Mouse (Mus musculus) heart, embryonic 12.5 days (tissue): ENCODE measurements at regions not wholly inside any gene's neighbourhood (a gene's known extent, or its start where the extent isn't known, plus 50 kb on each side); places are given as distances from the start of the nearest gene placed in this dataset.
A peak's percentile ranks its signal among the peaks of the same experiment; 100 is the strongest.

Experiments
- ATAC-seq: fragments of 200-750 bp; cut with Nextera tagmentation; 2 replicates; pipeline ENCODE4 v1.8.0; 2017; ENCODE audit warnings: moderate TSS enrichment, moderate library complexity; ENCODE audit not compliant: insufficient number of reproducible peaks, low FRiP score
- H3K27ac ChIP-seq: fragments of 300-500 bp; sonication (generic); 2 replicates; pipeline ENCODE4 v1.5.1; 2016; ENCODE audit warnings: mild to moderate bottlenecking, moderate library complexity; ENCODE audit not compliant: poor library complexity, severe bottlenecking
- H3K27me3 ChIP-seq: fragments of 300-500 bp; sonication (generic); replicated peaks from 2 replicates; pipeline ENCODE4 v1.6.1; 2016; ENCODE audit warnings: mild to moderate bottlenecking, moderate library complexity
- H3K36me3 ChIP-seq: fragments of 300-500 bp; sonication (generic); 2 replicates; pipeline ENCODE4 v1.6.1; 2016; ENCODE audit warnings: mild to moderate bottlenecking, moderate library complexity
- H3K4me1 ChIP-seq: fragments of 300-500 bp; sonication (generic); replicated peaks from 2 replicates; pipeline ENCODE4 v1.6.1; 2016; ENCODE audit warnings: mild to moderate bottlenecking
- H3K4me2 ChIP-seq: fragments of 300-500 bp; sonication (generic); 2 replicates; pipeline ENCODE4 v1.6.1; 2016; ENCODE audit warnings: mild to moderate bottlenecking, moderate library complexity
- H3K4me3 ChIP-seq: fragments of 300-500 bp; sonication (generic); 2 replicates; pipeline ENCODE4 v1.5.1; 2016; ENCODE audit warnings: mild to moderate bottlenecking
- H3K9ac ChIP-seq: fragments of 300-500 bp; sonication (generic); 2 replicates; pipeline ENCODE4 v1.6.1; 2016; ENCODE audit warnings: mild to moderate bottlenecking, moderate library complexity
- H3K9me3 ChIP-seq: fragments of 300-500 bp; sonication (generic); replicated peaks from 2 replicates; pipeline ENCODE4 v1.6.1; 2016; ENCODE audit warnings: mild to moderate bottlenecking, moderate library complexity
- WGBS: fragments of 180-500 bp; shearing (Covaris S2); methylation state at CpG from one replicate; pipeline ENCODE4 v1.1.7; 2016; 5-methylcytosine and 5-hydroxymethylcytosine counted together

DNA sequence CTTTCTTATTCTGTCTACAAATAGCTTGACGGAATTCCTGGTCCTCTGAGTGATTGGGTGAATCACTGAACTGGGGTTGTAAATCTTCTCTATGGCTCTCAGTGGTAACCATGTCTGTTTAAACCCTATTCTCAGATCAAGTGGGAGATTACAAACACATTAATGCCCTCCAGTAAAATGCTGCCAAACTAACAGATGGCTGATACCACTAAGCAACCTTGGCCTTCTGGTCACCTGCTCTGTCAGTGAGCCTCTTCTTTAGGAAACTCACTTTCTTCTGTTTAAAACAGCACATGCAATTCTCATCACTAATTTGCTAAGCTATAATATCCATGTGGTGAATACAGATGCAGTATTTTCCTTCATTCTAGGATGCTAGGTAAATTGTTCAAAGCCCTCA, 210.9 kb upstream of the Tenm2 start:
- ATAC-seq: no peak
- Histone ChIP-seq H3K4me1 (no peaks in the 10 kb centered on the region), H3K9ac (no peak overlapping the region), H3K27me3 (no peaks in the 10 kb centered on the region), H3K4me3 (no peak overlapping the region), H3K9me3 (no peaks in the 10 kb centered on the region), H3K27ac (no peak overlapping the region), H3K4me2 (no peak overlapping the region), H3K36me3 (no peaks in the 10 kb centered on the region)
- 81% methylated on average over 1 of the region's 1 CpGs for WGBS

DNA sequence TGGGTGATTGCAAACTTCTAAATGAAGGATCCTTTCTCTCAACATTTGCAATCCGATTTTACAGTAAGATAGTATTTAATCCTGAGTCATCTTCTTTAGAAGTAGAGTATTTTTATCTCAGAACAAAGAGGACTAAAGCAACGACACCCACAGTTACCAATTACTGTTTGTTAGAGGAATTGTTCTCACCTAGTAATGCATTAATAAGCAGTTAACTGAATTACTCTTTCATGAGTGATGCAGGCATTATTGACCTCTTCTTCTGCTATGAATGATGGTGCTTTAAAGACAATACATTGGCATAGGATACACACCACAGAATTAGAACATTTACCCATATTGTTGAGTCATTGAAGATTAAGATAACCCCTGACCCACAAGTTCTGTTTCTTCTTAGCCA, 207.0 kb upstream of the Tenm2 start:
- no peak overlapping the region for H3K4me2 ChIP-seq
- no peak for ATAC-seq

DNA sequence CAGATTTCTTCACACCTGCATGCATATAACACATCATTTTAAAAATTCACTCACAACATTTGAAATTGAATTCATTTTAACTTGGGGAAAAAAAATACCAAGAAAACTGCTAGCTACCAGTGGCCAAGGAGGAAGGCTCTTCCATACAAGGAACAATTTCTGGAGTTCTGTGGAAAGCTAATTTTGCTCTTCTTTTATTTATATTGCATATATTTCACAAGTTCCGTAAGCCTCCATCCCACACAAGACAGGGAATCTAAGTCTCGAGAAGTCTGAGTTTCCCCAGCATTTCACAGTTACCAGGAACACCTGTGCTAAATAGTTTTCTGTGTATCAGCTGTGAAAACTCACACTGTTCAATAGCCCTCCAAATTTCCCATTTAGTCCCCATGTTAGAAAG, 198.8 kb upstream of the Tenm2 start:
- no peak for ATAC-seq
- WGBS: 83% methylated on average over 2 of the region's 2 CpGs
- no peaks in the 10 kb centered on the region for H3K36me3 ChIP-seq
- H3K9me3 ChIP-seq: no peaks in the 10 kb centered on the region
- no peaks in the 10 kb centered on the region for H3K4me1 ChIP-seq
- H3K27me3 ChIP-seq: no peaks in the 10 kb centered on the region
- H3K27ac ChIP-seq: no peak overlapping the region
- H3K4me2 ChIP-seq: no peak overlapping the region
- no peak overlapping the region for H3K4me3 ChIP-seq
- no peak overlapping the region for H3K9ac ChIP-seq

More for the DNA sequence above, 207.0 kb upstream of the Tenm2 start:
- Histone ChIP-seq H3K27me3 (no peaks in the 10 kb centered on the region), H3K9me3 (no peaks in the 10 kb centered on the region), H3K4me1 (no peaks in the 10 kb centered on the region), H3K36me3 (no peaks in the 10 kb centered on the region), H3K27ac (no peak overlapping the region), H3K4me3 (no peak overlapping the region), H3K9ac (no peak overlapping the region)
- WGBS: 59% methylated on average over 2 of the region's 2 CpGs

DNA sequence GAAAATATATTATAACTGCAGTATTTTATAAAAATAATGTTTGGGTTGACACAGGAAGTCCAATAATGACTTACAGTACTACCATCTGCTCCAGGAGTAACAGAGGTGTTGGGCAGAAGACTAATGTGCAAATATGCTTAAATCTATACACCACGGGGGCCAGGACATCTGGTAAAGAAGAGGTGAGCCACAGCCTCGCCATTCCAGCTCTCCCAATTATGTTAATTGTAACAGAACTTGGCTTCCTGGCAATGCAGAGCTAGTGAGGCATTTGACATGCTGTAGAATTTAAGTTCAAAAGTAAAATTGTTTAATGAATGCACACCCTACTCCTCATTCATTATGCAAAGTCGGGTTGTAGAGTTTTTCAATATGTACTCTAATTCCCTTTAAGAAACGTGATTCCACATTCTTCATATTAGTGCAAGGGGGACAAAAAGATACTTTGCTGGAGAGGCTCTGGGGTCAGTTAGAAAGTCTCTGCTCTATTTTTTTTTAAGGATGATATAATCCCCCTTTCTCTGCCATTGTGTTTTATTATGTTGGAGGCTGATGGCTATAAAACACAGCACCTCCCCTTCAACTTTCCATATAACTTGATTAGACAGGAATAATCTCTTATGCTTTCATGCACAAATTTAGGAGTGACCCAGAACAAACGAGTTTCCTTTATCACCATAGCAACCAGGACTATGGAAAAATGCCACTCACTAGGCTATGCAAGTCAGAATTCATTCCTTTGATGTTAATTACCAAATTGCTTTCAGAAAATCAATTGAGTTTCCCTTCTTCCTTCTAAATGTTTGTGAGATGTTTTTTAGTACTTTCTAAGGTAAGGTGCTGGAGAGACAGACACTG, 188.8 kb upstream of the Tenm2 start:
- 57% methylated on average over 5 of the region's 5 CpGs for WGBS
- Histone ChIP-seq H3K4me1 (no peaks in the 10 kb centered on the region), H3K36me3 (no peaks in the 10 kb centered on the region), H3K9me3 (no peaks in the 10 kb centered on the region), H3K4me3 (no peak overlapping the region), H3K9ac (no peak overlapping the region), H3K27ac (no peak overlapping the region), H3K4me2 (no peak overlapping the region), H3K27me3 (no peaks in the 10 kb centered on the region)
- no peak for ATAC-seq

DNA sequence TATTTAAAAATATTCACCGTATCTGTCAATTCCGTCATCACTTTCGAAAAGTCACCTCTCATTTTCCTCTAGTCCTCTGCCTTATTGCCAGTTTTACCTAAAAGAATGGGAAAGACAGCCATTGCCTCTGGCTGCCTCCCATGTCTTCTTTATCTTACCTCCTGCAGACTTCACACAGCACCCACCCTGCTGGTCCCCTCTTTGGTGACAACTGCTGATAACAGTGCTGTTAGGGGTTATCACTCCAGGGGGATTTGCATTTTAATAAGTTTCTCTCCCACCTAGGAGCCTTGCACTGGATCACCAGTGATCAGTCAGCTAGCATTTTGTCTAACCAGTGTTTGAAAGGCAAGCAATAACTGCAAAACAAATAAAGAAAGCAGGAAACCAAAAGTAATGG, 177.1 kb upstream of the Tenm2 start:
- WGBS: 30% methylated on average over 3 of the region's 3 CpGs
- H3K9me3 ChIP-seq: 0 out of 2 replicates have a peak, but pooled peaks cover 2% of the 10 kb centered on the region

DNA sequence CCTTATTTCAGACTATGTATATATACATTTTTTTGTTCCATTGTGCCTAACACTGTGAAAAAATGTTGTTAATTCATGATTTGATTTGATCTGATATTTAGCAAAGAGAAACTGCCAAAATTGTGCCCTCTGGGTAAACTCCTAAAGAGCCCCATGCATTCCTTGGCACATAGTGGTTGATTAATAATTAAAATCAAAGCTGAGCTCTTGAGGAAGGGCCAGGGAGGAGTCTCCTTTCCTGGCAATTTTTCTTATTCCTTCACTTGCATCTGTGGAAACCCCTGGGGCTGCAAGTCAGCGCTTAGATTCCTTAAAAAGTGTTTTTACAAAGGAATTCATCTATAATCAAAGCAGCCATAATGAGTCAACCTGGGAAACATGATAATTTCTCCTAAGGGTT, 132.2 kb upstream of the Tenm2 start:
- Histone ChIP-seq H3K4me1 (no peaks in the 10 kb centered on the region), H3K9me3 (no peaks in the 10 kb centered on the region; the same call in 1 of the 2 replicates), H3K4me2 (no peak overlapping the region), H3K27ac (no peak overlapping the region), H3K4me3 (no peak overlapping the region), H3K36me3 (no peaks in the 10 kb centered on the region), H3K27me3 (no peaks in the 10 kb centered on the region), H3K9ac (no peak overlapping the region)
- ATAC-seq: no peak
- 76% methylated on average over 1 of the region's 1 CpGs for WGBS

More for the DNA sequence above, 177.1 kb upstream of the Tenm2 start:
- ATAC-seq: peak; percentile 66; the same call in 1 of the 2 replicates
- H3K9ac ChIP-seq: no peak overlapping the region
- no peaks in the 10 kb centered on the region for H3K36me3 ChIP-seq
- no peak overlapping the region for H3K27ac ChIP-seq
- no peak overlapping the region for H3K4me3 ChIP-seq
- no peak overlapping the region for H3K4me2 ChIP-seq
- no peaks in the 10 kb centered on the region for H3K4me1 ChIP-seq
- no peaks in the 10 kb centered on the region for H3K27me3 ChIP-seq

DNA sequence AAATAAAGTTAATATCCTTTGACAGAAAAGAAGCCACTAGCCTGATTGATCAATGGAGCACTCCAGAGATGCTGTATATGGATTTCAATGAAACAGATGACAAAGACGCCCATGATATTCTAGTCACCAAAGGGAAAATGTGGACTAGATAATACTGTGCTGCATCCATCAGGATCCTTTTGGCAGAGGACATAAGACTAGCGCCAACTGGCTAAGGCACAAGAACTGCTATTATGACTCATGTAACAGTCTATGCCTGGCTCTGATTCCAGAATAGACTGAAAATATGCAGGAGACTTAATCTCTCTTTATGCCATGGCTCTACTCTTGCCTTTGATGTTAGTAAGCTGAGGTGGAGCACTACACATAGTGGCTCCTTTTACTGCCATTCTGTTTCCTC, 128.7 kb upstream of the Tenm2 start:
- Histone ChIP-seq H3K27me3 (no peaks in the 10 kb centered on the region), H3K4me2 (no peak overlapping the region), H3K27ac (no peak overlapping the region), H3K36me3 (no peaks in the 10 kb centered on the region), H3K4me1 (no peaks in the 10 kb centered on the region), H3K4me3 (no peak overlapping the region), H3K9ac (no peak overlapping the region), H3K9me3 (no peaks in the 10 kb centered on the region)
- no peak for ATAC-seq
- WGBS: 79% methylated on average over 2 of the region's 2 CpGs

DNA sequence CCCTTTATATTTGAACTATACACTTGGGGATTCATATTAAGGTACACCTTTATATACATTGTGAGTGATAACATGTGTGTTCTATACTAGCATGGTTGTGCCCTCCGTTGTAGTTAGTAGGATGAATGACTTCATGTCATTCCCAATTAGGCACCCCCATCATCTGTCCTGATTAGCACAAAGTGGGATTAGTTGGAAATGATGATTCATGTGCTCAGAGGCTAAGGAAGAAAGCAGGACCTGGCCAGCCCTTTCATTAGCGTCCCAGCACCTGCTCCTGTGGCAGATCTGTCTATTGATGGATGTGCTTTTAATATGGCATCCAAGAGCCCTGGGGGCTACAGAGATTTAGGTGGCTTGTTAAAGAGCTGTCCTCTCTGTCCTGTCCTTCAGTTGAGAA, 119.3 kb upstream of the Tenm2 start:
- Histone ChIP-seq H3K9ac (no peak overlapping the region), H3K27me3 (no peaks in the 10 kb centered on the region), H3K36me3 (no peaks in the 10 kb centered on the region), H3K9me3 (no peaks in the 10 kb centered on the region), H3K4me1 (no peaks in the 10 kb centered on the region), H3K27ac (no peak overlapping the region), H3K4me2 (no peak overlapping the region), H3K4me3 (no peak overlapping the region)
- WGBS: 71% methylated on average over 2 of the region's 2 CpGs
- no peak for ATAC-seq

DNA sequence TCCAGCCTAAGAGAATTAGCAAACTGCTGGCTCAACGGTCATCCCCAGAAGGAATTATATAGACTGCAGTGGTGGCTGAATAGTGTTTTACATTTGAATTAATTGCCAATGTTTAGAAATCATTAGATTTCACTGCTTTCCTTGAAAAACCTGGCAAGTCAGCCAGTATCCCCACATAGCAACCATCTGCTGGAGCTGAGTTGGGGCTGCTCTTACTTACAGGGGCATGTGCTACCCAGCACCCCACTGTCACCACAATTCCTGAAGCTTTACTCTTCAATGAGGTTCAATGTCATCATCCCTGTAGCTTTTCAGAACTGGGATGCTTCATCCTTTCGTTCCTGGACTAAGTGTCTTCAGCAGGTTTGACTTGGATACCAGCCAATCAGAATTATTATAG, 73.9 kb upstream of the Tenm2 start:
- no peaks in the 10 kb centered on the region for H3K9me3 ChIP-seq
- WGBS: 85% methylated on average over 2 of the region's 2 CpGs

DNA sequence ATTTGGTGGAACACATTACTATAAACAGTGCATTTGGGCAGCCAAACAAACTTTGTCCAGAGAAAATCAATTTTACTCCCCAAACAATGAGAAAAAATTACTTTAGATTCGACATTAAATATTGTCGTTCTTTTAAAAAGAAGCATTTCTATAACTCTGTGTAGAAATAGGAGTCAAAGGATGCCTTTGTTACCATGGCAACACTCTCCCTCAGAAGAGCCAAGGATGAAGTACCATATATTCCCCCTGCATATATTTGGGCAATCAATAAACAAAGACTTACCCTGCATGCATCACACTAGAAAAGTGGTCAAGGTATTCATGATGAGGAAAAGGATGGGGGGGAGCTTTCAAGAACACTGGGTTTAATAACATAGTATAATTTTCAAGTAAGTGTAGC, 70.9 kb upstream of the Tenm2 start:
- no peak overlapping the region for H3K4me2 ChIP-seq
- H3K27me3 ChIP-seq: no peaks in the 10 kb centered on the region
- H3K36me3 ChIP-seq: no peaks in the 10 kb centered on the region
- H3K4me1 ChIP-seq: no peaks in the 10 kb centered on the region
- WGBS: 82% methylated on average over 2 of the region's 2 CpGs
- H3K9me3 ChIP-seq: no peaks in the 10 kb centered on the region
- H3K4me3 ChIP-seq: no peak overlapping the region
- H3K27ac ChIP-seq: no peak overlapping the region
- ATAC-seq: no peak
- H3K9ac ChIP-seq: no peak overlapping the region

More for the DNA sequence above, 73.9 kb upstream of the Tenm2 start:
- Histone ChIP-seq H3K4me1 (no peaks in the 10 kb centered on the region), H3K9ac (no peak overlapping the region), H3K27me3 (no peaks in the 10 kb centered on the region), H3K36me3 (no peaks in the 10 kb centered on the region), H3K4me2 (no peak overlapping the region), H3K27ac (no peak overlapping the region), H3K4me3 (no peak overlapping the region)
- no peak for ATAC-seq
